Mouse (Mus musculus): ENCODE results near the gene Pik3ip1.

The Pik3ip1 gene

DNA sequence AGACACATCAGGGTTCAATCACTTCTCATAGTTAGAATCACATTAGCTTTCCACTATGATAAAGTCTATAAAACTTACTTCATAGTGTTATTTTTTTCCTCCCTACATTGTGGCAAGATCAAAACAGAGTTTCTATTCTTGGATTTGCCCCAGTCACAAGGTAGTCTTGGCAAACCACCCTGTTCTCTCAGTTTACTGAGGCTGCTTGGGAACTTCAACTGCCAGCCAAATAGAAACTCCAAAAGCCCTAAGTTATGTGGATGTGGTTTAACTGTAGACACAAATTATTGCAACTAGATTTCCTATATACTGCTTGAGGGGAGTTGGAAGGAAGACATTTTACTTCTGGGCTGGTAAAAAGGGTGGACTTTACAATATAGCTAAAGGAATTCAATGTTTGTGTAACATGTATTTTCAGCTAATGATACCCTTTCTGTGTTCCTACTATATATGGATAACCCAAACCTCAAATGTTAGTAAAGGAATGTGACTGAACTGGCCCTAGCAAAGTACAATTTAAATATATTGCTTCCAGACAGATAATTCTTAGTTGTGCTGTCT, at the start of gene Pik3ip1:
Gene Pik3ip1, plus strand, starts transcription at position 511 of the 561 bp plus-strand sequence.
- DNase-seq (ENCODE audit: low read depth, low spot score), result no peak

DNA sequence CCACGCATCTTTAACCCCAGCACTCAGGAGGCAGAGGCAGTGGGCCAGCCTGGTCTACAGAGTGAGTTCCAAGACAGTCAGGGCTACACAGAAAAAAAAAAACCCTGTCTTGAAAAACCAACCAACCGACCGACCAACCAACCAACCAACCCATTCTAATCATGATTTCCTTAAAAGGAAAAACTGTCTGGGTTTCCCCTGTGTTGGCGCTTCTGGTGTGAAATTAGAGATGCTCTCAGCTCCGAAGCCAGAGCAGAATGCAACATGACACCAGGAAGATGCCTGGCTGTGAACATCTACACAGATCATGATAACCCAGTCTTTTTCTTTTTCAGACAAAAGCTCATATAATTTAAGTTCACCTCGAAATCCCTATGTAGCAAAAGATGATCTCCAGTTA, 47.3 kb upstream of the Pik3ip1 start:
- DNase-seq (ENCODE audit: low read depth, low spot score), result no peak

DNA sequence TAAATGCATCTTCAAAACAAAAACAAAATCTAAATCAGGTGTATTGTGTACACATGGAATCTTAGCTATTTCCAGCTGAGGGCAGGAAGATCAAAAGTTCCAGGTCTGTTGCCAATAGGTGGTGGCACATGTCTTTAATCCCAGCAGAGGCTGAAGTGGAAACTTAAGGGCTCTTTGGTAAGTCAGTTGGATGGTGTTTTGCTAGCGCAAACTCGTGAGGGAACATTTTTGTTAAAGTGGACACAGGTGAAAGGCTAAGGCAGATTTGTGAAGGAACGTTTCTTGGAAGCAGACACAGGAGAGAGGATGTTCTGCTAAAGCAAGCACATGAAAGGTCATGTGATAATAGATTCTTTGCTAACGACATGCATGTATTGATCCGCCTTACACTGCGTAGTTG, 46.6 kb upstream of the Pik3ip1 start:
- DNase-seq (ENCODE audit: low read depth, low spot score), result no peak

DNA sequence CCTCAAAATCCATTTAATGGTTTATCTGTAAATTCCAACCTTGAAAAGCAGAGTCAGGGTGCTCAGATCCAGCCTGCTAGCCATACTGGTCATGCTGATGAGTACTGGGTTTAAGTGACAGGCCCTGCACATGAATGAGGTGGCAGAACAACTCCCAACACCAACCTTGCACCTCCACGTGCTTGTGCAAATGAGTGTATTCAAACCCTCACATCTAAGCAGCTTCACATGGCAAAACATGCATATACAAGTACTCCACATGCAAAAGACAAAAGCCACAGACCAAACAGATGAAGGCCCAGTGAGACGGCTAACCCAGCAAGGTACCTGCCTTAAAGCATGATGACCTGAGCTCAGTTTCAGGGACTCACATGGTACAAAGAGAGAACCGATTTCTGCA, 44.3 kb upstream of the Pik3ip1 start:
- no peak for DNase-seq (ENCODE audit: low read depth, low spot score)

DNA sequence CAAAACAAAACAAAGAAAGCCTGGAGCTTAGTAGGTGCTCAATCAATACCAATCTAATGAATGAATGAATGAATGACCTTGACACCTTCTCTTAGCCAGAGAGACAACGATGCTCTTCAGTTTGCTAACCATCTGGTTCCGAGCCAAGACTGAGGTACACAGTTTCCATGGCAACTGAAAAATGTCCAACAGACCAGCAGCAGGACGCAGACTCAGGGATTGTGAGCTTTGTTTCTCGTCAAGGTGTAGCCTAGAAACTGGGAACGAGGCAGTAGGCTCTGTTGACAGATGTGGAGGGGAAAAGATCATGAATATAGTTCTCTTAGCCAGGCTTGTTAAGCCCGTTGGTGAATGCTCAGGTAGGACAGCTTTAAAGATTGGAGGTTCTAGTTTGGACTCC, 43.1 kb upstream of the Pik3ip1 start:
- no peak for DNase-seq (ENCODE audit: low read depth, low spot score)

DNA sequence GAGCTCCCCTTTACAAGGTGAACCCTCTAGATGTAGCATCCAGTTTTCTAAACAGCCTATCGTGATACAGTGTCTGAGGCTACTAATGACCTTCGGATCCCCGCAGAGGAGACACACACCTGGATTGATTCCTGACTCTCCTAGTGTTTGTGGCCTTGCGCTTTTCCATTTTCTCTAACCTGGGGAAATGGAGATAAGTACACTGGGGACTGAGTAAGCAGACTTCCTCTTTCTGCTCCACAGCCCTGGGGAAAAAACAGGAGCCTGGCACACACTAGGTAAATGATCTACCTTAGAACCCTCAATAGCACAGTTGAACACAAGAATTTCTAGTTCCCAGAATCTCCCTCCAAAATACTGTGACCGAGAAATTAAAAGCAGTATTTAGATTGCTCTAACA, 42.3 kb upstream of the Pik3ip1 start:
- DNase-seq (ENCODE audit: low read depth, low spot score), result no peak

DNA sequence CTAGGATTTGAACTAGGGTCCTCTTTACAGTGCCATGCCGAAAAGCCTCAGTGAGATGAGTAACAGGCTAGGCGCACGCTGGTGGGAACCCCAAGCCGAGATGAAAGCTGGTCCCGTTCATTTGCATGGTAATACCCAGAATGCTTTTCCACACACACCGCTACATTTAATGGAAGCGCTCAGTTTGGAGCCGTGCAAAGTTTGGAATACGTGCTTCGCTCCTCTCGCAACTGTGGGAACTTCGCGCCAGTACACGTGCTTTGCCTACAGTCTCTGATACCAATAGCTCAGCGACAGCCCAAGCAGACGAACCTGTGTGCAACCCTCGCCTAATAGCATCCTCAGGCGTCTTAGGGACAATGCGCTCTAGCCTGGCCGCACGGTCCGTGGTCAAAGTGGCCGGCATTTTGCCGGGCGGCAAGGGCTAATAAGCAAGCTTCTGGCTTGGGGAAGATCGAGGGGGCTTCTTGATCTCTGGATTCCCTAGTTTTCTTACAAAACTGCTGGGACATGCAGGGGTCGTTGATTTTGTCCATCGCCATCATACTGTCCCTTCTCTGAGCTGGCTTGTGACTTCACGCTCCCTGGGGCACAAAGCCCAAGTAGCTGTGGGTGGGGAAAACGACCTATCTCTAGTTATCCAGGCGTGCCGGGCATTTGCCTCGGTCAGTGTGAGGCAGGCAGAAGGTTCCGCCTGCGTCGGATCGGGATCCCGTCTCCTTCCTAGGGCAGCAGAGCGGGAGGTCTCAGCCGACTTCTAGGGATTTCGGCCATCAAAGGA, 41.5 kb upstream of the Pik3ip1 start, which contains the start of gene Patz1:
Gene Patz1, plus strand, starts transcription at position 354 of the 781 bp plus-strand sequence.
- DNase-seq (ENCODE audit: low read depth, low spot score), result peak; percentile 65

DNA sequence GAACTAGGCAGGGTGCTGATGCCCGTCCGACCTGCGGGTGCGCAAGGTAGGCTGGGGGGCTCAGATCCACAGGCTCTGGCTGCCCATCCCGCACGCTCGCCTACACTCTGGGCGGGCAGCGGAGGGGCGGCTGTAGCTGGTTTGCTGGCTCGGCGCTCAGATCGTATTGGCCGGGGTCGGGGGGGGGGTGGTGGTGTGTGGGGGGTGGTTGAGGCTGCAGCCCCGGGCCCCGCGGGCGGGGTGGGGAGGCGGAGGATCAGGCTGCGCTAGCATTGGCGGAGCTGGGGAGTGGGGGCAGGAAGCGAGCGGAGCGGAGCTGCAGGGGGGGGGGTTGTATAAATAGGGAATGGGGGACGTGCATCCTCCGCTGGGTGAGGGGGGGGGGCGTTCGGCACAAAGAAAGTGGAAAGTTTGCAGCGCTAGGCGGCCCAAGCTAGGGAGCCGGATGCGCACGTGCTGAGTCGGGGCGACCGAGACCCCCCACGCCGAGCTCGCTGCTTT, 40.8 kb upstream of the Pik3ip1 start:
- DNase-seq (ENCODE audit: low read depth, low spot score), result peak; percentile 58

DNA sequence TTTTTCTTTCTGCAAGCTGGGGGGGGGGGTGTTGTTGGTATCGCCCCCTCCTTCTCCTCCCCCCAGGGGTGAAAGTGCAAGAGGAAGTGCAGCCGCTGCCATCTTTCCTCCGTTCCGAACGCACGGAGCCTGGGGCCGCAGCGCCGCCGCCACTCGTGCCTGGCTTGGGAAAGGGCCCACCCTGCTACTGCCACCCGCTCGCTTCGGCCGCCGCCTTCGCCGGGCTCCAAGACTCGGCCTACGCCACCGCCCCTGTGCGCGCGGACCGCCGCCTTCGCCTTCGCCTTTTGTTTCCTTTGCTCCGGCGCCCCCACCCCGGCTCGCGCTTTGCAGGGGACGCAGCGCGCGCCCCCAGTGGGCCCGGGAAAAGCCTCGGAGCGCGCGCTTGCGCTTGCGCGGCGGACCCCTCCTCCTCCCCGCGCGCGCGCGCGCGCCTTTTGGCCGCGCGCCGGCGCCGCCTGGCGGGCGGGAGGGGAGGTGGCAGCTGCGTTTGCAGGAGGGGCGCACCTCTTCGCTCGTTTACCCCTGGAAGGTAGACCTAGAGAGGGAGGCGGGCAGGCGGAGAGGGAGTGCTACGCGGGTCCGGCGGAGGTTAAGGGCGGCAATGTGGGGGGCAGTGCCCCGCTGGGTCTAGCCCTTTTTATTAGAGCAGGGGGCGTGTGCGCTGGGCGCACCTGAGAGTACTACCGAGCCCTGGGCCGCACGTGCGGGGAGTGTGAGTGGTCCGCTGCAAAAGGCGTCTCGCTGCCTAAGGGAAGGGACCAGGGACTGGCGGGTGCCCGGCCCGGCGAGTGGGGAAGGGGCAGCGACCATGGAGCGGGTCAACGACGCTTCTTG, 40.2 kb upstream of the Pik3ip1 start:
- peak; percentile 83 for DNase-seq (ENCODE audit: low read depth, low spot score)

DNA sequence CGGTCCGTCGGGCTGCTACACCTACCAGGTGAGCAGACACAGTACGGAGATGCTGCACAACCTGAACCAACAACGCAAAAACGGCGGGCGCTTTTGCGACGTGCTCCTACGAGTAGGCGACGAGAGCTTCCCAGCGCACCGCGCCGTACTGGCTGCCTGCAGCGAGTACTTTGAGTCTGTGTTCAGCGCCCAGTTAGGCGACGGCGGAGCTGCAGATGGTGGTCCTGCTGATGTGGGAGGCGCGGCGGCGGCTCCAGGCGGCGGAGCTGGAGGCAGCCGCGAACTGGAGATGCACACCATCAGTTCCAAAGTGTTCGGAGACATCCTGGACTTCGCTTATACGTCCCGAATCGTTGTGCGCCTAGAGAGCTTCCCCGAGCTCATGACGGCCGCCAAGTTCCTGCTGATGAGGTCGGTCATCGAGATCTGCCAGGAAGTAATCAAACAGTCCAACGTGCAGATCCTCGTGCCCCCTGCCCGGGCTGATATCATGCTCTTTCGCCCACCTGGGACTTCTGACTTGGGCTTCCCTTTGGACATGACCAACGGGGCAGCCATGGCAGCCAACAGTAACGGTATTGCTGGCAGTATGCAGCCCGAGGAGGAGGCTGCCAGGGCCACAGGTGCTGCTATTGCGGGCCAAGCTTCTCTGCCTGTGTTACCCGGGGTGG, 39.4 kb upstream of the Pik3ip1 start:
- DNase-seq (ENCODE audit: low read depth, low spot score), result no peak

DNA sequence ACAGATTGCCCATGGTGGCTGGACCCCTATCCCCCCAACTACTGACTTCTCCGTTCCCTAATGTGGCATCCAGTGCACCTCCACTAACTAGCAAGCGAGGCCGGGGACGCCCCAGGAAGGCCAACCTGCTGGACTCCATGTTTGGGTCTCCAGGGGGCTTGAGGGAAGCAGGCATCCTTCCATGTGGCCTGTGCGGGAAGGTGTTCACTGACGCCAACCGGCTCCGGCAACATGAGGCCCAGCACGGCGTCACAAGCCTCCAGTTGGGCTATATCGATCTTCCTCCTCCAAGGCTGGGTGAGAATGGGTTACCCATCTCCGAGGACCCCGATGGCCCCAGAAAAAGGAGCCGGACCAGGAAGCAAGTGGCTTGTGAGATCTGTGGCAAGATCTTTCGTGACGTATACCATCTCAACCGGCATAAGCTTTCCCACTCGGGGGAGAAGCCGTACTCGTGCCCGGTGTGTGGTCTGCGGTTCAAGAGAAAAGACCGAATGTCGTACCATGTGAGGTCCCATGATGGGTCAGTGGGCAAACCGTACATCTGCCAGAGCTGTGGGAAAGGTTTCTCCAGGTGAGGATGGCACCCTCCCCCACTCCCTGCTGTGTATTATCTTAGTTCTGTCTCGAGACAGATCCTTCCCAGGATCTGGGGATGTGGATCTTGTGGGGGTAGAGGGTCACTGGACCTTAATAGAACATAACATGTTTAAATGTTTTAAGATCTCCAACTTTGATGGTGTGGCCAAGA, 38.7 kb upstream of the Pik3ip1 start:
- no peak for DNase-seq (ENCODE audit: low read depth, low spot score)

DNA sequence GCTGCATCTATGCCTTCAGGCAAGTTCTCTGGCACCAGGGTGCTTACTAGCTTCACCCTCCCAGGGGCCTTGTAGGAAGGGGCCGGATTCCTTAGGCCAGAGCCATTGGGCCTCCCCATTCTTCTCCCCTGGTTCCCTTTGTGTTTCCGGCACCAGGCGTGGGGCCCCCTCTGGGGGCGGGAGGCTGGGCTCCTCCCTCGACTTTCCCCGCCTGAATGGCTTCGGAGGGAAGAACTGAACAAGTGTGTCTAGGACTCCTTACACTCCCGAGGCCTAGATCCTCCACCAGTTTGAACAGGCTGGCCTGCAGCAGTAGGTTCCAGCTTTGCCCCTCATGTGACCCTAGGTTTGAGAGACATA, 38.2 kb upstream of the Pik3ip1 start:
- peak; percentile 52 for DNase-seq (ENCODE audit: low read depth, low spot score)

DNA sequence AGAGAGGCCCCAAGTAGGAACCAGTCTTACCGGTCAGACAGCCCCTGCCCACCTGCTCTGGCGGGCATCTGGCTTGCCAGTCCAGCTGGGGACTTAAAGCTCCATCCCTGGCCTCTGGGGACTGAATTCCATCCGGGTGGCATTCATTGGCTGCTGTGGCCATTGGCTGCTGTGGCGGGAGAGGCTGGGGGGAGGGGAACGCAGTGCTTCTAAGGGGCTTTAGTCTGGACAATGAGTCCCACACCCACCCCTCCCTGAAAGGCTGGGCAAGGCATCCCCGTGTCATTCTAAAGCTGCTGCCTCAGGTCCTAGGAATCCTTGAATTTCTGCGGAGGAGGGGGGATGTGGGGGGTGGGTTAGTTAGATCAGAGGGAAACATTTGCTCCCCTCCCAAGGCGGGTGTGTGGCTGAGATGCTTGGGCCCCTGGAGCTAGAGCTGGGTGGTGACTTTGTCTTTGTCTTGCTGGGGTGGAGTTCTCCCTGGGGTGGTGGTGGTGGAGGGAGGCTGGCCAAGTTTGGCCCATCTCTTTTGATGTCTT, 37.4 kb upstream of the Pik3ip1 start:
- DNase-seq (ENCODE audit: low read depth, low spot score), result peak; percentile 89

DNA sequence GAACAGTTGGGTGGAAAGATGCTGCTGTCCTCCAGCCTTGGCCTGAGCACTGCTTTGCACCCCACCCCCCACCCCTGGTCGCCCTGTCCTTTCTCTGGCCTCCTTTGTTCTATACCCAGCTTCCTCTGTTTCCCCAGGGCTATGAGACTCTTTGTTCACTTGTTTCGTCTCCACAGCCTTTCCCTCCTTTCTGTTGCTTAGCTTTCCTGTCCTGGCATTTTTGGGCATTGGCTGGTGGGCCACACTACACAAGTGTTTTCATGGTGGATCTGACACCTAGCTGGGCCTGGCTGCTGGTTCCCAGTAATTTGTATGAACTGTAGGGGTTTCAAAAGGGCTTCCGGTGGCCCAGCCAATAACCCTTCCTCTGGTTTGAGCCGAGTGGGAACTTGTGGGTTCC, 36.8 kb upstream of the Pik3ip1 start:
- DNase-seq (ENCODE audit: low read depth, low spot score), result no peak

DNA sequence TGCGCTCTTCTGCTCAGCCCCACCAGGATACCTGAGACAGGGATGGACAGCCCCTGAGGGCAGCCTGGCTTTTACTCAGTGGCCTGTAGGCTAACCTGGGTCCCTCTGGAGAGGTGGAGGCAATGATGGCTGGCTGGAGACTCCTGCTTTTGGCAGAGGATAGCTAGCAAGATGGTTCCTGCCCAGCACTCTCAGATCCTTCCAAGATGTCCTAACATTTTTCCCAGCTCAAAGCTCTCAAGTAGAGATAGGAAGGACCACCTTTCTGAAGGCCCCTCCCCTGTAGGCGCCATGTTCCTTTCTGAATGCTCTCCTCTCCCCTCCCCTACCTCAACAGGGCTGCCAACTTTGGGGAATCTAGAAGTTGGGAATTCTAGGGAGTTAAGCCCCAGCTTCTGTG, 35.6 kb upstream of the Pik3ip1 start:
- no peak for DNase-seq (ENCODE audit: low read depth, low spot score)

DNA sequence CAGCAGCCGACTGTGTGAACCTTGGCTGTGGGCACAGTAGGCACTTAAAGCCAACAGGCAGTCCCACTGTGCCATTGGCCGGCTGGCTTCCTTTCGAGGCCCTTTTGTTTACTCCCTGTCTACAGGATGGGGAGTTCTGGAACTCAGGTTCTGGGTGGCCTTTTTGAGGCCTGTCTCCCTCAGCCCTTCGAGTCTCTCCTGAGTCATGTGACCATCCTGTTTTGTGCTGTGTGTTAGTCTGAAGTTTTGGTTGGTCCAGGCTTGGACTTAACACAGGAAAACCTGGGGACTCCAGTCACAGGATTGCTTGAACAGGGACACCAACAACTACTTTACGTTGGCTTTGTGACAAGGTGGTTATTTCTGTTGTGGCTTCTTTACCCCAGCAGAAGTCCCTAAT, 34.1 kb upstream of the Pik3ip1 start:
- no peak for DNase-seq (ENCODE audit: low read depth, low spot score)

DNA sequence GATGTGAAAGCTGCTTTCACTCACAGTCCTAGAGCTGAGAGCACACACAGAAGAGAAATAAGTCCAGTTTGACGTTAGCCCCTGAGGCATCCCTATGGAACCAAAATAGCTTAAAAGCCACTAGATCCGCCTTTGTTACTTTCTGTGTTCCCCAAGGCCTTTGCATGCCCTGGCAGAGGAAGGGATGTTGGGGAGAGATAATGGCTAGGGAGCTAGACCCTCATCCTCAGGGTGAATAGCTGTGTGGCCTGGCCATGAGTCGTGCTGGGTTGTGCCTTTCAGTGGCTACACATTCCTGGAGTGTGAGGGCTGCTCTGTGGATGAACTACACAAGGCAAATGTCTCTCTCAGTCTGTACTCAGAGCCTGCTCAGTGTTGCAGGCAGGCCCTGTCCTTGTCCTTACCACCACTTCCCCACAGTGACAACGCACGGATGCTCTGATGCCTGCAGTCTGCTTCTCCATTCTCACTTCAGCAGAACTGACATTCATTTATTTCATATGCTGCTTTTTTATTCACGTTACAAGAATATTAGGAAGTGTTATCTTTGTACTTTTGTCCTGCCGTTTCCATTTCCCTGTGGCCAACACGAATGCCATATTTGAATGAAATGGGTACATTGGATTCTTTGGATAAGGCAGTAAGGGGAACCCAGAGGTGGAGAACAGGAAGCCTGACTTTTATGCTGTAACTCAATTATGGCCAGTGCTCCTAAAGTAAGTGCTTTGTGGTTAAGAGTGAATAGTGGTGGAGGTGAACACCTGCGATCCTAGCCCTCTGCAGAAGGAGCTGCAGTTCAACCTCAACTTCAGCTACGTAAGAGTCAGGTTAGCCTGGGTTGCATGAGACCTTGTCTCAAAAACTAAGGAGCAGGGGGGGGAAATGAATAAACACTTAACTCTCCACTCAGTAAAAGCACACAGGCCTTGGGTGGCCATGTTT, 32.1 kb upstream of the Pik3ip1 start:
- no peak for DNase-seq (ENCODE audit: low read depth, low spot score)

DNA sequence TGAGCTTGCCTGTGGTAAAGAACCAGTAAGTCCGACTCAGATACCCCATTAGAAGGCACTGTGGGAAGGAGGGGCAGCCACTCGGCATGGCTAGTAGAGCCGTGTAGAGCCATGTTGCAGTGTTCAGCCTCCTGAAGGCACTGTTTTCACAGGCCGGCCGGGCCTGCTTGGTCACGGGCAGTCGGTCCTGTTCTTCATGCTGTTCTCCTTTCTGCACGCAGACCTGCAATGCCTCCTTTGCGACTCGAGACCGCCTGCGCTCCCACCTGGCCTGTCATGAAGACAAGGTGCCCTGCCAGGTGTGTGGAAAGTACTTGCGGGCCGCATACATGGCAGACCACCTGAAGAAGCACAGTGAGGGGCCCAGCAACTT, 31.4 kb upstream of the Pik3ip1 start:
- DNase-seq (ENCODE audit: low read depth, low spot score), result no peak

DNA sequence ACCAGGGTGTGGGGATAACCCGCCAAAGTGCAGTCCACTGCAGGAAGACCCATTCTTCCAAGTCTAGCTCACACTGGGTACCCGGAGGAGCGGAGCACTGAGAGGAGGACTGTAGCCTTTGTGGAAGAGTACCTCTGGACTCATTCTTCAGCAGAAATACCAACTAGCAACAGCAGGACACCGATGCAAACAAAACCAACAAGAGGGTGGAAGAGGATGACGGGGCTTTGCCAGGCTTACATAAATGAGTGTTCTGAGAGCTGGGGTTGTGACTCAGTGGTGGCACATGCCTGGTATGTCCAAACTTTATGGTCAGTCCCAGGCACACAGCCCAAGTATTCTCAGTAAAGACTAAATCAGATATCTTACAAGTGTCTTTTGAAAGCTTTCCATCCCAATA, 29.1 kb upstream of the Pik3ip1 start:
- DNase-seq (ENCODE audit: low read depth, low spot score), result no peak

DNA sequence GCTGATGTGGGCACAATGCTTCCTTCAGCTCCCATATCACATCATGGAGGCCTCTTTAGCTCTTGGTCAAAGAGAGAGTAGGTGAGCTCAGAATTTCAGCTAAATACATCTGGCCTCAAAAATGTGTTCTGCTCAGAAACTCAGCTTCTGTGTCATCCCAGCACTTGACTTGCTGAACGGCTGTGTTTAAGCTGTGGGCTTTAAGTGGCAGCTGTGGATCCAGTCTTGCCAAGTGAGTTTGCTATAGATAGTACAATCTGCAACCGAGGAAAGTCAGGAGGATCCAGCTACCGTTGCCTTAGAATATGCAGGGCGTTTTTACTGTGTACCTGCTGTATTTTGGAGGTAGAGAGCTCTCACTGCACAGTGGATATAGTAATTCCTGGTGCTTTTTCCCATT, 27.8 kb upstream of the Pik3ip1 start:
- DNase-seq (ENCODE audit: low read depth, low spot score), result no peak
